Mouse (Mus musculus): Measurements from ENCODE around the gene Aqp3.

The Aqp3 gene

DNA sequence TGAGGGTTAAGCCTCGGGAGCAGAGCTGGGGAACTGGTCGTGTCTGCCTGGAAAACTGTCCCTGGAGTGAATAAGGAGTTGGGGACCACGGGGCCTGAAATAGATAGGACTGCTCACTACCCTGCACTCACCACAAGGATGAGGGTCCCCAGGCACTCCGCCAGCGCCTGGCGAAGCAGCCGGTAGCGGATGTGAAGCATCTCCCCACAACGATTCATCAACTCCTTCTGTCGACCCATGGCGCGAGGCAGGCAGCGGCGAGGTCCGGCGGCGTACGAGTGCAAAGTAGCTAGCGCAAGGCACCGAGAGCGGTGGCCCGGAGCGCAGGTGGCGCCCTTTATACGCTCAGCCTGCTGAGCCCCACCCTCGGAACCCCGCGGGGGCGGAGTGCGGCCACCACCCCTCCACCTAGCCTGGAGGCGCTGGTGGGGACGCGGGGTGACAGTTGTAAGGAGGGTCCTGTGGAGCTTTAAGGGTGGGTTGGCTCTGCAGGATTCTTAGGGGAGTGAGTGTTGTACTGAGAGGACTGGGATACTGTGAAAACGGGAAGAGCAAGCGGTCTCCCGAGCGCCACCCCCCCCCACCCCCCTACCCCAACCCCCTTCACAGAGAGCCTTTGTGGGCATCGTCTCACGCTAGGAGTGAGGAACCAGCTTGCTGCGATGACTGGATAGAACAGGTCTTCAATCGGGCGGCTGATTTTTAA lies at the start of gene Aqp3:
Gene Aqp3 (minus strand): TSS at position 313 of the 706 bp plus-strand sequence.
- DNase-seq: peak; percentile 61

- DNase-seq: no peak
Observed at GRCm38 (mm10) chr4:41142601-41143000, 44.6 kb upstream of the Aqp3 start.

GRCm38 (mm10) chr4:41140174-41140875 lies 42.3 kb upstream of the Aqp3 start:
- no peak for DNase-seq

GRCm38 (mm10) chr4:41136811-41137210 lies 38.8 kb upstream of the Aqp3 start:
- peak; percentile 25 for DNase-seq

GRCm38 (mm10) chr4:41136454-41136805 lies 38.4 kb upstream of the Aqp3 start:
- DNase-seq: no peak

DNA sequence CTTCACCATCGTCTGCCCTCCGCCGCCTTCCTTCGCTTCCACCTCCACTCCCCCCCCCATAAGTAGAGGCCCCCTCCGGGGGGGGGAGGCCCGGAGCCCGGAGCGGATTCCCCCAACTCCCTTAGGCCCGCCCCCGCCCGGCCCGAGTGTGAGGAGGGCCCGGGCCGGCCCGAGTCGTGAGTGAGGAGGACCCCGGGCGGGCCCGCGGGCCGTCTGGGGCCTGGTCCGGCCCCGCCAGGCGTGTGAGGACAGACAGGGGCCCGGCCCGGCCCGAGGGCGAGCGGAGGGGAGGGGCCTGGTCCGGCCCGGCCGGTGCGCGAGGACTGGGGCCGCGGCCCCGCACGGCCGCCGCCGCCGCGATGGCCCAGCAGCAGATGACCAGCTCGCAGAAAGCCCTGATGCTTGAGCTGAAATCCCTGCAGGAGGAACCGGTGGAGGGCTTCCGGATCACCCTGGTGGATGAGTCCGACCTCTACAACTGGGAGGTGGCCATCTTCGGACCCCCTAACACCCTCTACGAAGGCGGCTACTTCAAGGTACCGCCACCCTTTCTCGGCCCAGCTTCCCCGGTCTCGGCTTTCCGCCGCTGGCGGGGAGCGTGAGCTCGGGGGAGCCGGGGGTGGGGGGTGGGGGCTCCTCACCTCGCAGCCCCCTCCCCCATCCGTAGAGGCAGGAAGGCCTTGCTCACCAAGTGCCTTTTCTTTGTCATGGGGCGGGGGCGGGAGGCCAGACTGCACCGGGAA lies 37.9 kb upstream of the Aqp3 start, which contains the start of gene Ube2r2:
Gene Ube2r2 (plus strand): TSS at position 33 of the 743 bp plus-strand sequence.
- peak; percentile 85 for DNase-seq

DNA sequence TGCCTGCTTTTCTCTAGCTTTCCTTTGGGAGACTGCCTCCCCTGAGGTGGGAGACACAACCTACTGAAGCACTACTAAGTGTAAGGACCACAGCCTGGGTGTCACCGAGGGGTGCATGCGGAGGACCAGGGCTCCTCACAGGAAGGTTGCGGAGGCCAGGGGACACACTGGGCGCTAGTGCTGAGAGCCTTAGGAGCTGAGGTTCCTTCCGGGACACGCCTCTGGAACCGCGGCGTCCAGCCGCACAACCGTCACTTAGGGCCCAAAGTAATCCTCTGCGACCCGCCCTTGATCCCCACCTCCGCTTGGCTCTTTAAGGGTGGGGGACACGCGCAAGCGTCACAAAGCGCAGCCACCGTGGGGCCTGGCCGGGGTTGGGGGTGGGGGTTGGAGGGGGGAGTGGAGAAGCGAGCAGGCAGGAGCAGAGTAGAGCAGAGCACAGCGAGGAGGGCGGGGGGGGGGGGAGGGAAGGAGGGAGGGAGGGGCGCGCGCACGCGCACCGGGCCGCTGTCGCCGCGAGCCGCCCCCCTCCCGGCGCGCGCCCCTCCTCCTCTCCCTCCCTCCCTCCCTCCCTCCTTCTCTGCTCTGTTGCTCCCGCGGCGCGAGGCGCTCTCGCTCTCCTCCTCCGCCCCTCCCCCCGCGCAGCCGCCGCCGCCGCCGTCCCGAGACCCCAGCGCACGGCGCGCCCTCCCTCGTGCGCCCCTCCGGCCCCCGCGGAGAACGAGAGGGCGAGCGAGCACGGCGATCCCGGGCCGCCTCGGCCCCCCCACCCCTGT lies 37.1 kb upstream of the Aqp3 start:
- DNase-seq: peak; percentile 94

- no peak for DNase-seq
Observed at GRCm38 (mm10) chr4:41133529-41134291, 35.7 kb upstream of the Aqp3 start.

- no peak for DNase-seq
Observed at GRCm38 (mm10) chr4:41132471-41132870, 34.5 kb upstream of the Aqp3 start.

GRCm38 (mm10) chr4:41129836-41130235 lies 31.9 kb upstream of the Aqp3 start:
- no peak for DNase-seq

- peak; percentile 71 for DNase-seq
Observed at GRCm38 (mm10) chr4:41129406-41129805, 31.4 kb upstream of the Aqp3 start.

DNA sequence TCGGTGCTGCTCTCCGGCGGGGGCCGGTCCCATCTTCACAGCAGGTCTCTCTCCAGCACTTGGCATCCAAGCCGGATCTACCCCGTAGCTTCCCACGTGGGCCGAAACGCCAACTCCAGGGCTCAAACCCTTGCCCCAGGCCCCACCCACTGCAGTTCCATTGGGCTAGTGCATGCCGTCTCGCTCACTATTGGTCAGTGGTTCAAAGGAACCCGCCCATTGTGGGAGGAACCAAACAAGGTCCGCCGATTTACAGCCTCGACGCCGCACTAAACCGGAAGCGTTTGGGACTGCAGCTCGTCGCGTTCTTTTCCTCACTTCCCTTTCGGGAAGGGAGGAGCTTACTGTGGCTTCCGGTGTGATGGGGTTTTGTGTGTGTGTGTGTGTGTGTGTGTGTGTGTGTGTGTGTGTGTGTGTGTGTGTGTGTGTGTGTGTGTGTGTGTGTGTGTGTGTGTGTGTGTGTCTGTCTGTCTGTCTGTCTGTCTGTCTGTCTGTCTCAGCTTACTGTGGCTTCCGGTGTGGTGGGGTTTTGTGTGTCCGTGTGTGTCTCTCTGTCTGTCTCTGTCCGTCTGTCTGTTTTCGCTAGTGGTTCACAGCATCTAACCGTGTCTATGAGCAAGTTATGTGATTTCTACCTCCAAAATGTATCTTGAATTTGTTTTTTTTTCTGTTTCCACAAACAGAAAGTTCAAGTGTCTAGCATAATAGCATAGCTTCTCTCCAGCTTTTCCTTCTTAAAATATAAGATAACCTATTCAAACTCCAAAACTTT lies 26.4 kb upstream of the Aqp3 start, which contains the start of gene Nol6:
Gene Nol6 (minus strand): TSS at position 276 of the 772 bp plus-strand sequence.
- peak; percentile 99 for DNase-seq

DNA sequence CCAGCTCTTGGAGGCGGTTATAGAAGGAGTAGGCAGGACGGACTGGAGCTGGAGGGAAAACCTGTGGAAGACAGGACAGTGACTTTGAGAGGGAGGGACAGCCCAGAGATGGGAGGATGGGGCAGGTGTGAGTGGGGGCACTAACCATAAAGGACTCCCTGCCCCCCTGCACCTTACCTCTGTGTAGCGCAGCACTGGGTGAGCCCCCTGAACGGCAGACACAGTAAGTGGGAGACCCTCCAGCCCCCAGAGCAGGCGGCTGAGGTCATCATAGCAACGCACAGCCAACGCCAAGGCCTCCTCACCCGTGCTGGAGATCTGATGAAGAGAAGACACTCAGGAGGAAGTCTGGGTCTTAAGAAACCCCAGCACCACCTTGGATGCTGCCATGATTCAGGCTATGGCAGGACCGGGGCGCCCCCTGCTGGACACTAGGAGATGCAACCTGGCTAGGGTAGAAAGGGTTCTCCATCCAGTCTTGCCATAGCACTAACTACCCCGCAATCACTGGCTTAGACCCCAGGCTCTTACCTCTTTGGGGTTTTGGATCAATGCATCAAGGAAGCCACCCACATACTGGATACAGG lies 20.8 kb upstream of the Aqp3 start:
- peak; percentile 74 for DNase-seq

- no peak for DNase-seq
Observed at GRCm38 (mm10) chr4:41116817-41117216, 18.8 kb upstream of the Aqp3 start.

GRCm38 (mm10) chr4:41115793-41116192 lies 17.8 kb upstream of the Aqp3 start:
- no peak for DNase-seq

- DNase-seq: no peak
Observed at GRCm38 (mm10) chr4:41115074-41115473, 17.1 kb upstream of the Aqp3 start.

GRCm38 (mm10) chr4:41114358-41115070 lies 16.5 kb upstream of the Aqp3 start:
- DNase-seq: no peak

DNA sequence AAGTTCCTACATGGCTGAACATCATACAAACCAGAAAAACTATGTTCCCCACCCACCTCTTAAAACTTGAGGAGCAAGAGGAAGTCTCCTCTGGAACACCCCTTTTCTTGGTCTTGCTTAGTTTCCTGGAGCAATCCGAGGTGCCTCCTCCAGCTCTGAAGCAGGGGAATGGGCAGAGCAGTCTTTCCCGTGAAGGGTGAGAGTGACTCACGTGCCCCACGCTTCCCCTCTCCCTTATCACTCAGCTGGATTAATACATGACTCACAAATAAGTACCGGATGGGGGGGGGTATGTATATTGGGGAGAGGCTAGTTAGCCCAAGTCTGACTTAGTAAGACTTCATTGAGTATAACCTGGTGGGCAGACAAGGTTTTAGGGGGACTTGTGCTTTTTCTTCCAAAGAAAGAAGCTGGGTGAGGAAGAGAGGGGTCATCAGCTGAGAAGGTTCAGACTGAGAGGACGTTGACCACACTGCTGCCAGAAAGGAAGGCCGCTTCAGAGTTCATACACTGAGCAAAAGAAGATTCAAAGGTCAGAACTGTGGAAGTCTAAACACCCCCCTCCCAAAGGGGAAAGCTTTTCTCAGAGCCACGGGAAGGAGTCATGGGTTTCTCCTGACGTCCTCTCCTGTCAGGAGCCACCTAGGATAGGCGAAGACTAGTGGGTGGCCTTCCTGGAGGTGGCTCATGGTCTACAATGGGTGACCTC lies 10.9 kb upstream of the Aqp3 start:
- no peak for DNase-seq

GRCm38 (mm10) chr4:41107440-41107839 lies 9.5 kb upstream of the Aqp3 start:
- no peak for DNase-seq

Measured in embryo, embryonic 11 days (tissue).